Mouse (Mus musculus) thymus, adult 2 months (tissue): ENCODE data around the gene Nmur1.

Source experiments
- CTCF ChIP-seq: fragments of 200-500 bp; IDR thresholded peaks from 2 replicates; pipeline ENCODE4 v1.5.1; 2012; ENCODE audit warnings: mild to moderate bottlenecking, control low read depth, low read length, moderate library complexity, borderline replicate concordance; ENCODE audit not compliant: control insufficient read depth, poor library complexity, insufficient read depth; ENCODE audit errors: extremely low read depth
- POLR2A ChIP-seq: fragments of 200-500 bp; IDR thresholded peaks from 2 replicates; pipeline ENCODE4 v1.6.1; 2012; ENCODE audit warnings: mild to moderate bottlenecking, low read length, control low read depth, moderate library complexity; ENCODE audit not compliant: control insufficient read depth, poor library complexity, insufficient read depth; ENCODE audit errors: extremely low read depth

GRCm38 (mm10) chr1:86345069-86345468 is 81.0 kb downstream of the Nmur1 start:
- no peak for TF ChIP-seq POLR2A
- TF ChIP-seq CTCF, result no peak
